8 mouse cellular contexts compared by ENCODE assay signal in genomic region chr17:80372989-80373725, GRCm38 (mm10). TPM values are rescaled to one million over a fixed set of nuclear protein-coding genes. Genes with fewer than 3 reads are reported as not detected.
A peak's percentile ranks its signal among the peaks of the same experiment; 100 is the strongest.
DNase-seq lines count a peak whose midpoint lies in the region; ATAC-seq and TF ChIP-seq lines count a peak whose summit lies in the region.

Gene Gm10190 (minus strand): TSS chr17:80373541.

- H3K4me2 ChIP-seq in hindbrain, embryonic 14.5 days (replicated peaks) = peak within 1 kb of the TSS; percentile 80

- no peak for TF ChIP-seq CTCF in cortical plate, adult 2 months (IDR thresholded peaks at IDR 0.05; ENCODE audit: extremely low read depth, insufficient read depth, low read length)

- H3K9me3 ChIP-seq in hindbrain, embryonic 14.5 days (ENCODE audit: control insufficient read depth, low read length) = no peaks in the 10 kb centered on the region

- H3K4me1 ChIP-seq in cortical plate, adult 2 months (ENCODE audit: control insufficient read depth, insufficient read depth, low read length) = no peaks in the 10 kb centered on the region
- H3K4me1 ChIP-seq in hindbrain, embryonic 14.5 days (replicated peaks; ENCODE audit: control insufficient read depth, insufficient read depth, low read length) = no peaks in the 10 kb centered on the region

- 3% methylated on average over 102 of the region's 102 CpGs for WGBS in hindbrain, embryonic 14.5 days

- H3K36me3 ChIP-seq in hindbrain, embryonic 14.5 days (replicated peaks; ENCODE audit: control insufficient read depth, insufficient read depth) = no peaks in the 10 kb centered on the region

- DNase-seq in gastrocnemius, adult 18-20 months (ENCODE audit: low spot score) = peak; percentile 79
- peak; percentile 93 for DNase-seq in hindbrain, embryonic 14.5 days (ENCODE audit: low spot score)
- DNase-seq in layer of hippocampus, postnatal 25 days (ENCODE audit: extremely low spot score in 1 of 2, low spot score in 1 of 2) = peak; percentile 68 to 70
- DNase-seq in lung, postnatal 10 days = peak; percentile 92
- peak; percentile 89 for DNase-seq in ovary, postnatal 36 days (ENCODE audit: low spot score)
- DNase-seq in thymus, postnatal 10 days (ENCODE audit: low spot score in 2 of 2) = peak; percentile 83 to 85

- peak within 1 kb of the TSS; percentile 82 for H3K9ac ChIP-seq in hindbrain, embryonic 14.5 days

- no peaks in the 10 kb centered on the region for H3K27me3 ChIP-seq in hindbrain, embryonic 14.5 days (ENCODE audit: control insufficient read depth, insufficient read depth, low read length)

- ATAC-seq in activated CD4-positive, CD25-positive, alpha-beta regulatory T cell, adult 4 months = peak; percentile 97
- ATAC-seq in hindbrain, embryonic 14.5 days (ENCODE audit: low FRiP score) = peak; percentile 98

- peak within 1 kb of the TSS; percentile 89 for H3K27ac ChIP-seq in cortical plate, adult 2 months (ENCODE audit: insufficient read depth, low read length)
- H3K27ac ChIP-seq in hindbrain, embryonic 14.5 days = peak within 1 kb of the TSS; percentile 83

- 0 out of 2 replicates have a peak, but pooled peaks have one; percentile 27 for TF ChIP-seq POLR2A in cortical plate, adult 2 months (IDR thresholded peaks at IDR 0.05; ENCODE audit: extremely low read depth, insufficient read depth, low read length)

- H3K4me3 ChIP-seq in cortical plate, adult 2 months (ENCODE audit: insufficient read depth, low read length) = peak within 1 kb of the TSS; percentile 65
- peak within 1 kb of the TSS; percentile 49 for H3K4me3 ChIP-seq in hindbrain, embryonic 14.5 days (replicated peaks; ENCODE audit: low read length)

RNA-seq across cellular contexts. Expression of gene Gm10190, which starts in this region (rescaled TPM):
- polyA plus RNA-seq in activated CD4-positive, CD25-positive, alpha-beta regulatory T cell, adult 4 months (2017; shearing (Covaris generic)) = not detected
- not detected in 2 replicates for polyA plus RNA-seq in cortical plate, adult 2 months (2012; rRNA removed)
- not detected for total RNA-seq in gastrocnemius, adult 18-20 months (2021)
- 0.91 and 2.2 TPM in 2 replicates for polyA plus RNA-seq in hindbrain, embryonic 14.5 days (2014; fragmentation: Nextera tagmentation; extraction: Ambion mirVana)
- 1 to 10 TPM; 1.8 to 3.0 TPM for total RNA-seq in layer of hippocampus, postnatal 25 days (2021)

Comparison
In these comparisons a context has a peak if more than half of its experiments do, and no peak if none do; other contexts are left out.
1. Peak in every context shown above with its lines: DNase-seq, ATAC-seq, H3K4me3 ChIP-seq and H3K27ac ChIP-seq.
2. Peak in ATAC-seq in activated CD4-positive, CD25-positive, alpha-beta regulatory T cell, adult 4 months; RNA of the gene not detected or under 1 TPM.
3. Peak in DNase-seq in gastrocnemius, adult 18-20 months; RNA of the gene not detected or under 1 TPM.